Mouse (Mus musculus) bone marrow macrophage, adult 2 months (primary cell): ENCODE data around the gene Emc10. TPM values are rescaled to one million over a fixed set of nuclear protein-coding genes. Genes with fewer than 3 reads are reported as not detected.

Source experiments
- H3K27ac ChIP-seq: 2 replicates; pipeline ENCODE4 v1.5.1; 2012; ENCODE audit warnings: low read depth, low read length; ENCODE audit not compliant: insufficient read depth
- H3K4me1 ChIP-seq: 2 replicates; pipeline ENCODE4 v1.6.1; 2012; ENCODE audit warnings: low read length; ENCODE audit not compliant: control insufficient read depth, insufficient read depth
- H3K4me3 ChIP-seq: 2 replicates; pipeline ENCODE4 v1.5.1; 2012; ENCODE audit warnings: mild to moderate bottlenecking, low read length, moderate library complexity; ENCODE audit not compliant: insufficient read depth
- CTCF ChIP-seq: IDR thresholded peaks from 2 replicates; pipeline ENCODE4 v1.5.1; 2012; ENCODE audit warnings: low read depth, mild to moderate bottlenecking, low read length, moderate library complexity
- POLR2A ChIP-seq: IDR thresholded peaks from 2 replicates; pipeline ENCODE4 v1.6.1; 2012; ENCODE audit warnings: mild to moderate bottlenecking, low read depth, low read length, borderline replicate concordance
- polyA plus RNA-seq: library from polyadenylated mRNA; stranded (reverse); fragments of >200 nt; gene quantifications from 2 replicates; pipeline ENCODE4 v1.2.4, GENCODE M21; 2012; ENCODE audit not compliant: missing spikeins, insufficient read depth, insufficient read length

Gene Emc10
- polyA plus RNA-seq, 1 experiment: 89.3 TPM

DNA sequence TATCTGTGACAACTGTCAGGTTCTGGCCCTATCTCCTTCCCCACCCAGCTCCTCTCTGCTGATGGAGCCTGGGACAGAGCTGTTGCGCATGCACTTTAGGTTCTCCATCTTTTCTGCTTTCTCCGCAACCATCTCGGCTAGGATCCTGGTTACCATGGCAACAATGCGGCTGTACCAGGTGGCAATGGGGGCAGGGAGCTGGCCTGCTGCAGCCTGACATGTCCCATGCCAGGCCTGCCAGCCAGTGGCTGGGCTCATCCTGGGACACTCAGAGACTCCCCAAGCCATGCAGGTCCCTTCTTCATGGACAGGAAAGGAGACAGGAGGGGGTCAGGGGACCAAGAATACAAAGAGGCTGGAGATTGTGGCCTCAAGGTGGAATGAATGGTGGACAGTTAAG is 31.8 kb downstream of the Emc10 start:
- TF ChIP-seq CTCF (no peak), POLR2A (no peak)
- no peak overlapping the region for H3K27ac ChIP-seq
- peaks cover 5% of the 10 kb centered on the region for H3K4me1 ChIP-seq
- no peak overlapping the region for H3K4me3 ChIP-seq

DNA sequence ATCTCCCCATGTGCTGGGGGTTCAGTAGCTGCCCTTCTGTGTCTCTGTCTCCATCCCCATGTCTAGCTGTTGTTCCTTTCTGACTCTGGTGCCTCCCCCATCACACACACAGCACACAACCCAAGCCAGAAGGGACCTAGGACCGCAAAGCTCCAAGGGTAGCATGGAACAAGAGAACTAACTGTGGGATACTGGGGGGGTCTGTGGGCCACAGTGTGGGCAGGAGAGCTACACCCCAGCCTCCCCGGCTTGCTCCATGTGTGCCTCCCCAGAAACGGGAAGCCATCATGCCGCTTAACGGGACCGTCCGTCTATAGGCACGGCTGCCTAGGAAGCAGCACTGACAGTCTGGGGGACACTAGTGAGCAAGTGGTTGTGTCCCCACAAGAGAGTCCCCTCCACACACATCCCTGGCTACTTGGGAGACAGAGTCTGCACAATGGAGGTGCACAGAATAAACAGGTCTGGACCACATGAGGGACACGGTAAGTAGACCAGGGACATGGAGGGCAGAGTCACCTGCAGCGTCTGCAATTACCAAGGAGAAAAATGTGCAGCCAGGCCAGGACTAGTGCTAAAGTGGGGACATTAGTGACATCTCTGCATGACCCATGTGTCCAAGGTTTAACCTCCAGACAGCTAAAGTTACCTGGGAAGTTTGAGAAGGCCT is 32.6 kb downstream of the Emc10 start:
- H3K27ac ChIP-seq: no peak overlapping the region
- no peak overlapping the region for H3K4me3 ChIP-seq
- H3K4me1 ChIP-seq: peaks cover 2% of the 10 kb centered on the region
- TF ChIP-seq POLR2A: no peak
- TF ChIP-seq CTCF: no peak

DNA sequence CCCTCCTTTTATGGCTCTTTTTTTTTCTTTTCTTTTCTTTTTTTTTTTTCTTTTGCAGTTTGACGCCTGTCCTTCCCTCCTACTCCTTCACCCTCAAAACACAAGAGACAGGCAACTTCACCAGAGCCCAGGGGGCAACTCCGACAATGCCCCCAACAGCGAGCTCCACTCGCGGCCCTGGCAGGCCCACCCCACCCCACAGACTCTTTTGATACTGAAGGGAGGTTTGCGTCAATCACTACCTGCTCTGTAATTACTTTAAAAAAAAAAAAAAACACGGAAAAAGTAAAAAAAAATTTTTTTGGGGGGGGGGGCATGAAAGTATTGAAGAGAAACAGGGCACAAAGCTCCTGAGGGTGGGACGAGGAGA is 33.3 kb downstream of the Emc10 start:
- Histone ChIP-seq H3K4me1 (no peaks in the 10 kb centered on the region), H3K4me3 (no peak overlapping the region), H3K27ac (no peak overlapping the region)
- TF ChIP-seq POLR2A (no peak), CTCF (no peak)

DNA sequence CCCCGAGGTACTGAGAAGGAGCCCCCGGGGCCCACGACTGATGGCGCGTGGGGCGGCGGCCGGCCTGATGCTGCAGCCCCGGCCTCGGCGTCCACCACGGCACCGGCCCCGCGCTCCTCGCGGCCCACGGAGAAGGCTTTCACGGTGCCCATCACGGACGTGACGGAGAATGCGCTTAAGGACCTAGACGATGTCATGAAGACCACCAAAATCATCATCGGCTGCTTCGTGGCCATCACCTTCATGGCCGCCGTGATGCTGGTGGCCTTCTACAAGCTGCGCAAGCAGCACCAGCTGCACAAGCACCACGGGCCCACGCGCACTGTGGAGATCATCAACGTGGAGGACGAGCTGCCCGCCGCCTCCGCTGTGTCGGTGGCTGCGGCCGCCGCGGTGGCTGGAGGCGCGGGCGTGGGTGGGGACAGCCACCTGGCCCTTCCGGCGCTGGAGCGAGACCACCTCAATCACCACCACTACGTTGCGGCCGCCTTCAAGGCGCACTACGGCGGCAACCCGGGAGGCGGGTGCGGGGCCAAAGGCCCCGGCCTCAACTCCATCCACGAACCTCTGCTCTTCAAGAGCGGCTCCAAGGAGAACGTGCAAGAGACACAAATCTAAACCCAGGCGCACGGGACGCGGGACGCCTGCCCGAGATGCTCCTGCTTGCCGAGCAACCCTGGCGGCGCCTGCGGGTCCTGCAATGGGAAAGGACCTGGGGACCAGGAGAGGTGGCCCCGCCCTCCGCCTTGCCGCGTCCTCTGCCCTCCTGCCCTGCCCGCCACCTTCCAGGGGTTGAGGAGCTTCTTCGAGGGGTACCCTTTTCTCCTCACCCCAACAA is 33.9 kb downstream of the Emc10 start:
- Histone ChIP-seq H3K4me1 (no peaks in the 10 kb centered on the region), H3K4me3 (no peak overlapping the region), H3K27ac (no peak overlapping the region)
- TF ChIP-seq POLR2A (no peak), CTCF (no peak)

DNA sequence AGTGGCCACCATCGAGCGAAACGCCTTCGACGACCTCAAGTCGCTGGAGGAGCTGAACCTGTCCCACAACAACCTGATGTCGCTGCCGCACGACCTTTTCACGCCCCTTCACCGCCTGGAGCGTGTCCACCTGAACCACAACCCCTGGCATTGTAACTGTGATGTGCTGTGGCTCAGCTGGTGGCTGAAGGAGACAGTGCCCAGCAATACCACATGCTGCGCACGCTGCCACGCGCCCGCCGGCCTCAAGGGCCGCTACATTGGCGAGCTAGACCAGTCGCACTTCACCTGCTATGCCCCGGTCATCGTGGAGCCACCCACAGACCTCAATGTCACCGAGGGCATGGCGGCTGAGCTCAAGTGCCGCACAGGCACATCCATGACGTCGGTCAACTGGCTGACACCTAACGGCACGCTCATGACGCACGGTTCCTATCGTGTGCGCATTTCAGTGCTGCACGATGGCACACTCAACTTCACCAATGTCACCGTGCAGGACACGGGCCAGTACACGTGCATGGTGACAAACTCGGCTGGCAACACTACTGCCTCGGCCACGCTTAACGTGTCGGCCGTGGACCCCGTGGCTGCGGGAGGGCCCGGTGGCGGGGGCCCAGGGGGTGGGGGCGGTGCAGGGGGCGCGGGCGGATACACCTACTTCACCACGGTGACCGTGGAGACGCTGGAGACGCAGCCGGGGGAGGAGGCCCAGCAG is 34.7 kb downstream of the Emc10 start:
- no peak overlapping the region for H3K27ac ChIP-seq
- H3K4me3 ChIP-seq: no peak overlapping the region
- TF ChIP-seq POLR2A: no peak
- no peak for TF ChIP-seq CTCF
- no peaks in the 10 kb centered on the region for H3K4me1 ChIP-seq

DNA sequence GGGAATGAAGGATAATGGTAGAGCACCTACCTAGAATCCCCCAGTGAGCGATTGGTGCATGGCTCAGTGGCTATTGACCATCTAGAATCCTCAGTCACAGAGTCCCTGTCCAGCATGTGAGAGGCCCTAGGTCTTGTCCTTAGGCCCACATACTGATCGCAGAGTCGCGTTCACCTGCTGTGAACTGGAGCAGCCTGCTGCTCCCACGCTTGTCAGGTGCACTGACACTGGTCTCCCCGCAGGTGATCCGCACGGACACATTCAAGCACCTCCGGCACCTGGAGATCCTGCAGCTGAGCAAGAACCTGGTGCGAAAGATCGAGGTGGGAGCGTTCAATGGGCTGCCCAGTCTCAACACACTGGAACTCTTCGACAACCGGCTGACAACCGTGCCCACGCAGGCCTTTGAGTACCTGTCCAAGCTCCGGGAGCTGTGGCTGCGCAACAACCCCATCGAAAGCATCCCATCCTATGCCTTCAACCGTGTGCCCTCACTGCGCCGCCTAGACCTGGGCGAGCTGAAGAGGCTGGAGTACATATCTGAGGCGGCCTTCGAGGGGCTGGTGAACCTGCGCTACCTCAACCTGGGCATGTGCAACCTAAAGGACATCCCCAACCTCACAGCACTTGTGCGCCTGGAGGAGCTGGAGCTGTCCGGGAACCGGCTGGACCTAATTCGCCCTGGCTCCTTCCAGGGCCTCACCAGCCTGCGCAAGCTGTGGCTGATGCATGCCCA is 35.4 kb downstream of the Emc10 start:
- Histone ChIP-seq H3K4me3 (no peak overlapping the region), H3K27ac (no peak overlapping the region), H3K4me1 (no peaks in the 10 kb centered on the region)
- TF ChIP-seq CTCF: no peak
- no peak for TF ChIP-seq POLR2A

DNA sequence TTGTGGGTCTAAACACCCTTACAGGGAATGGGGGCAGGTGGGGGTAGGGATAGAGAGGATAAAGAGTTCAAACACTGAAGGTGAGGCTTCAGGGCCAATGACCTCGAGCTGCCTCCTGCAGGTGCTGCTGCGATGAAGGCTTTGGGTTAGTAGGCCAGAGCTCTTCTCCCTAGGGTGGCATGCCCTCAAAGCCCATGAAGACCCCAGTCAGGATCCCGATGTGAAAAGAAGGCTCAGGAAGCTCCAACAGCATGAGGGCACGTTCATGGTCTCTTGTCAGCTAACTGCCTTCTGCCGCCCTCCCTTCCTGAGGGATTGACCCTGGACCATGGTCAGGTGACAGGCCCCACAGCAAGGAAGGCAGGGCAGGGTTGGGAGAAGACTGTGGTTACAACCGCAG is 36.3 kb downstream of the Emc10 start:
- no peaks in the 10 kb centered on the region for H3K4me1 ChIP-seq
- no peak for TF ChIP-seq CTCF
- no peak for TF ChIP-seq POLR2A
- H3K27ac ChIP-seq: no peak overlapping the region
- H3K4me3 ChIP-seq: no peak overlapping the region

DNA sequence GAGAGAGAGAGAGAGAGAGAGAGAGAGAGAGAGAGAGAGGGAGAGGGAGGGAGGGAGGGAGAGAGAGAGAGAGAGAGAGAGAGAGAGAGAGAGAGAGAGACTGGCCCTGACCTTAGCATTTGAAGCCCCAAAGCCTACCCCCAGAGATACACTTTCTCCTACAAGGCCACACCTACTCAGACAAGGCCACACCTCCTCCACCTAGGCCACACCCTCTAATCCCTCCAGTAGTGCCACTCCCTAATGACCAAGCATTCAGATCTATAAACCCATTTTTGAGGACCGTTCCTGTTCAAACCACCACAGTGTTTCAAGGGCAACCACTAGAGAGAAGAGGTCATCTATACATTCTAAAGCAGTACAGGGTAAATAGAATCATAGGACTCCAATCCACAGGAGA is 40.0 kb downstream of the Emc10 start:
- Histone ChIP-seq H3K4me1 (peaks cover 7% of the 10 kb centered on the region), H3K27ac (no peak overlapping the region), H3K4me3 (no peak overlapping the region)
- TF ChIP-seq CTCF (no peak), POLR2A (no peak)

DNA sequence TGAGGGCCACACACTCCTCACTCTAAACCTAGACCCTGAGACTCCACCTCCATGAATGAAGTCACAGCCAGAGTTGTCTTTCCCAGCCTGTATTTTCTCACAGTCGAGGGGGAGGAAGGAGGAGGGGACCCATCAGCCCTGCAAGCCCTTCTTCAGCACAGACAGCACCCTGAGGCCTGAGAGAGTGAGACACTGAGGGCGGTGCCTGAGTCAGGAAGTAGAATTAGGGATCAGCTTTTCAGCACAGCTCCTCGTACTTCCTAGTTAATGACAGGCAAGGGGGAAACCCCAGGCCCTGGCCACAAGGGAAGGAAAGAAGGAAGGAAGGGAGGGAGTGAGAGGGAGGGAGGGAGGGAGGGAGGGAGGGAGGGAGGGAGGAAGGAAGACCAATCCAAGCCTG is 43.1 kb downstream of the Emc10 start:
- no peak for TF ChIP-seq POLR2A
- no peak for TF ChIP-seq CTCF
- no peak overlapping the region for H3K4me3 ChIP-seq
- peaks cover 7% of the 10 kb centered on the region for H3K4me1 ChIP-seq
- peak overlapping the region; percentile 13 for H3K27ac ChIP-seq
